Mouse (Mus musculus) heart, adult 9 months (tissue): ENCODE results near the gene Fitm2.
"Not testable (repeated sequence)": the region's sequence is repeated elsewhere in the genome, so short reads cannot be mapped to it uniquely, and the experiment has no call there.

Source experiments
- DNase-seq, 2 experiments: peaks; one replicate each; pipeline ENCODE4 v3.0.0; 2022; ENCODE audit warnings: low spot score in 2 of 2

The Fitm2 gene

GRCm38 (mm10) chr2:163463251-163463769 lies 9.1 kb downstream of the Fitm2 start:
- no peak for DNase-seq

- DNase-seq, result no peak
These were observed 9.6 kb downstream of the Fitm2 start for GRCm38 (mm10) chr2:163462801-163463200.

- no peak for DNase-seq
These were observed 10.0 kb downstream of the Fitm2 start for GRCm38 (mm10) chr2:163462386-163462785.

GRCm38 (mm10) chr2:163461307-163461706 lies 11.1 kb downstream of the Fitm2 start:
- not testable (repeated sequence) for DNase-seq

GRCm38 (mm10) chr2:163460622-163461021 lies 11.8 kb downstream of the Fitm2 start:
- no peak for DNase-seq

GRCm38 (mm10) chr2:163459380-163459779 lies 13.0 kb downstream of the Fitm2 start:
- no peak for DNase-seq

GRCm38 (mm10) chr2:163458539-163459265 lies 13.7 kb downstream of the Fitm2 start:
- DNase-seq, result peak in 1 of 2 experiments; percentile 20

GRCm38 (mm10) chr2:163453378-163453777 lies 19.1 kb downstream of the Fitm2 start:
- DNase-seq, result no peak

GRCm38 (mm10) chr2:163452738-163453137 lies 19.7 kb downstream of the Fitm2 start:
- no peak for DNase-seq

GRCm38 (mm10) chr2:163450668-163451295 lies 21.6 kb downstream of the Fitm2 start:
- no peak for DNase-seq

- no peak for DNase-seq
These were observed 23.2 kb downstream of the Fitm2 start for GRCm38 (mm10) chr2:163449276-163449675.

GRCm38 (mm10) chr2:163447375-163447774 lies 25.1 kb downstream of the Fitm2 start:
- no peak for DNase-seq

- no peak for DNase-seq
These were observed 28.4 kb downstream of the Fitm2 start for GRCm38 (mm10) chr2:163444017-163444416.

GRCm38 (mm10) chr2:163443543-163443942 lies 28.9 kb downstream of the Fitm2 start:
- DNase-seq, result peak; percentile 51 to 68

- no peak for DNase-seq
These were observed 32.9 kb downstream of the Fitm2 start for GRCm38 (mm10) chr2:163439488-163439887.

- no peak for DNase-seq
These were observed 33.6 kb downstream of the Fitm2 start for GRCm38 (mm10) chr2:163438619-163439451.

- DNase-seq, result no peak
These were observed 34.2 kb downstream of the Fitm2 start, which contains the start of gene Gdap1l1 for GRCm38 (mm10) chr2:163438246-163438618. TSS of gene Gdap1l1 (plus strand) at chr2:163438476.

- no peak for DNase-seq
These were observed 34.6 kb downstream of the Fitm2 start for GRCm38 (mm10) chr2:163437800-163438199.

GRCm38 (mm10) chr2:163433971-163434370 lies 38.5 kb downstream of the Fitm2 start:
- no peak for DNase-seq

GRCm38 (mm10) chr2:163431289-163431688 lies 41.1 kb downstream of the Fitm2 start:
- no peak for DNase-seq

GRCm38 (mm10) chr2:163428346-163429011 lies 44.0 kb downstream of the Fitm2 start:
- DNase-seq, result peak in 1 of 2 experiments; percentile 30

GRCm38 (mm10) chr2:163424597-163424996 lies 47.8 kb downstream of the Fitm2 start, which contains the start of gene Oser1:
TSS of gene Oser1 (minus strand) at chr2:163424697.
- no peak for DNase-seq
